Mouse (Mus musculus) heart, embryonic 10.5 days (tissue): ENCODE data around the gene Mecom. TPM values are rescaled to one million over a fixed set of nuclear protein-coding genes. Genes with fewer than 3 reads are reported as not detected.
"Not testable (repeated sequence)": the region's sequence is repeated elsewhere in the genome, so short reads cannot be mapped to it uniquely, and the experiment has no call there.

Source experiments
- DNase-seq: peaks from one replicate; pipeline ENCODE4 v3.0.0-alpha.2; 2017; ENCODE audit warnings: low spot score
- H3K27ac ChIP-seq: fragments of 300-500 bp; sonication (generic); 2 replicates; pipeline ENCODE4 v1.5.1; 2016; ENCODE audit warnings: mild to moderate bottlenecking
- H3K27me3 ChIP-seq: fragments of 300-500 bp; sonication (generic); 2 replicates; pipeline ENCODE4 v1.6.1; 2016; ENCODE audit warnings: mild to moderate bottlenecking; ENCODE audit not compliant: poor library complexity, insufficient read depth, severe bottlenecking
- H3K36me3 ChIP-seq: fragments of 300-500 bp; sonication (generic); 2 replicates; pipeline ENCODE4 v1.6.1; 2016; ENCODE audit warnings: mild to moderate bottlenecking, moderate library complexity
- H3K4me1 ChIP-seq: fragments of 300-500 bp; sonication (generic); 2 replicates; pipeline ENCODE4 v1.6.1; 2016; ENCODE audit warnings: mild to moderate bottlenecking
- H3K4me3 ChIP-seq: fragments of 300-500 bp; sonication (generic); 2 replicates; pipeline ENCODE4 v1.5.1; 2016; ENCODE audit warnings: mild to moderate bottlenecking, moderate library complexity
- H3K9me3 ChIP-seq: fragments of 300-500 bp; sonication (generic); 2 replicates; pipeline ENCODE4 v1.6.1; 2016; ENCODE audit warnings: mild to moderate bottlenecking, moderate library complexity
- WGBS: fragments of 180-500 bp; shearing (Covaris S2); methylation state at CpG from one replicate; pipeline ENCODE4 v1.1.7; 2016; 5-methylcytosine and 5-hydroxymethylcytosine counted together
- polyA plus RNA-seq: library from polyadenylated mRNA; unstranded; fragments of >200 nt; fragmentation: Nextera tagmentation; extraction: Ambion mirVana; gene quantifications from 2 replicates; pipeline ENCODE4 v1.2.1, GENCODE M21; 2016

Mecom gene
- polyA plus RNA-seq, 1 experiment from 2014 or later, result 40.3 TPM

DNA sequence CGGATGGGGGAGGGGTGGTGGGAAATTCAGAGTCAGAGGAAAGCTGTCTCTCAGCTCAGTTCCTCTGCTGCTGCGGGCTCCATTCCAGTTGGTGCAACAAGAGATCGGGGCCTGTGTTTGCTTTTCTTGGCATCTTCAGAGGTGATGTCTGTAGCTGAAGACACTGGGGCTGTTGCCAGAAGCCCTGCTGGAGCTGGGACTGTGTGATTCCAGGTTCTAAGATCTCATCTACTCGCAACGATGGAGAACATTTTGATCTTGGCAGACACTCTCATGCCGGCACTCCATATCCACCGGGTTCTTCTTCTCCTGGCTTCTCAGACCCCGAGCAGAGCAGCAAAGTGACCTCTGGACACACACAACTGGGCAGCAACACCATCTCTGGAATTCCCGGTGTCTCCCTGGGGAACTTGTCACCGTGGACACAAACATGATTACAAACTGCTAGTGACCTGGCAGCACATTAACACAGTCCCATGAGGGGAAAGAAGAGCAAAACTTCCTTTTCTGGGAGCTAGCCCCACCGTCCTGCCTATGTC is 908 bp downstream of the Mecom start:
- H3K27me3 ChIP-seq, result no peaks in the 10 kb centered on the region
- peak overlapping the region; percentile 38 for H3K4me3 ChIP-seq
- H3K36me3 ChIP-seq, result no peaks in the 10 kb centered on the region
- H3K9me3 ChIP-seq, result no peaks in the 10 kb centered on the region
- H3K4me1 ChIP-seq, result peaks cover 19% of the 10 kb centered on the region
- no peak overlapping the region; the same call in 1 of the 2 replicates for H3K27ac ChIP-seq
- 43% methylated on average over 11 of the region's 11 CpGs for WGBS
- no peak for DNase-seq

DNA sequence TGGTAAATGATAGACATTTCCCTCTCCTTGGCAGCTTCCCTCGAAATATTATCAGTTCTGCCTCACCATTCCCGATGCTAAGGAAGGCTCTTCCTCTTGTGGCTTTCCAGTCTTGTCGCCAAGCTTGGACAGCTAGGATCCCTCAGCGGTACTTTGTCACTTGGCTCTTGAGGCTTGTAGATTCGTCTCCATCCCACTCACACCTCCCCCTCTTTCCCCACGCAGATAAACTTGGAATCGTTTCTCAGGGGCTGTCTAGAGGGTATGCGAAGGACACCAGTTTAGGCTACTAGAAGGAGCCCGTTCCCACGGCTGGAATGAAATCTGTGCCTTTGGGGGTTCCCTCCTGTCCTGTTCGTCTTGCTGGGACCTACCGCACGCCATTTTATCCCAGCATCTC is 1.4 kb downstream of the Mecom start:
- H3K9me3 ChIP-seq, result no peaks in the 10 kb centered on the region
- no peaks in the 10 kb centered on the region for H3K36me3 ChIP-seq
- DNase-seq, result no peak
- peaks cover 19% of the 10 kb centered on the region for H3K4me1 ChIP-seq
- no peaks in the 10 kb centered on the region for H3K27me3 ChIP-seq
- no peak overlapping the region for H3K27ac ChIP-seq
- peak overlapping the region; percentile 38 for H3K4me3 ChIP-seq
- 39% methylated on average over 13 of the region's 13 CpGs for WGBS

DNA sequence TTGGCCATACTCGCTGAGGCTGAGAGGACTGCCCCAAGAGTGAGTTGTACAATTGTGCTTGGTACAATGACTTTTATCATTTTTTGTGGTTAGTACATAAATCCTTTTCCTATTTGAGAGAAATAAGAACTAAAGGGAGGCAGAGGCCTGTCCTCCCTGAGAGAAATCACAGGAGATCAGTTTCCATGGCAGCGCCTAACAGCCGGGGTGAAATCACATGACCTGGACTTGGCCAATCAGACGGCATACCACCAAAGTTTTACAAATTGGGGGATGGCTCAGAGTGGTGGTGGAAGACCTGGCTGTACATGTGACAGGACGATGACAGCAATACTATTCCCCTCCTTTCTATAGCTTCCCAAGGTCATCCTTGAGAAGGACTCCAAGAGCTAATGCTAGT is 2.6 kb downstream of the Mecom start:
- Histone ChIP-seq H3K36me3 (no peaks in the 10 kb centered on the region), H3K4me3 (no peak overlapping the region), H3K9me3 (no peaks in the 10 kb centered on the region), H3K27ac (no peak overlapping the region), H3K27me3 (no peaks in the 10 kb centered on the region), H3K4me1 (peaks cover 19% of the 10 kb centered on the region)
- WGBS, result 82% methylated on average over 5 of the region's 5 CpGs
- DNase-seq, result no peak

DNA sequence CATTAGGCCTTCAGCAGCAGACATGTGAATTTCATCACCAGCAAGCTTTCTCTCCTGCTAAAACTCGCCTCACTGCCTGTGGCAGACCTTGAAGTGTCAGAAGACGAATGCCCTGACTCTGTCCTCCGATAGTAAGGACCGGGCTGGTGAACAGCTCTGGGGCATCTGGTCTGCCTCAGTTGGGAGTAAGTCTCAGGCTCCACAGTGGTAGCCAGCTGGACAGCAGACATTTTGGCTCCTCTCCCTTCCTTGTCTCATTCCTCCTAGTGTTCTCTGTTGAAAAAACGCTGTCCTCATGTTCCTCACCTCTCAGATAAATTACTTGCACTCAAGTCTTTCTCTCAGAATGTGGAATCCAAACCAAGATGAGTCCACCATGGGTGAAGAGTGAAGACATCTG is 3.5 kb downstream of the Mecom start:
- 44% methylated on average over 5 of the region's 5 CpGs for WGBS
- H3K36me3 ChIP-seq, result no peaks in the 10 kb centered on the region
- H3K27me3 ChIP-seq, result no peaks in the 10 kb centered on the region
- no peak overlapping the region for H3K27ac ChIP-seq
- DNase-seq, result no peak
- H3K9me3 ChIP-seq, result no peaks in the 10 kb centered on the region
- no peak overlapping the region for H3K4me3 ChIP-seq
- peaks cover 16% of the 10 kb centered on the region for H3K4me1 ChIP-seq

DNA sequence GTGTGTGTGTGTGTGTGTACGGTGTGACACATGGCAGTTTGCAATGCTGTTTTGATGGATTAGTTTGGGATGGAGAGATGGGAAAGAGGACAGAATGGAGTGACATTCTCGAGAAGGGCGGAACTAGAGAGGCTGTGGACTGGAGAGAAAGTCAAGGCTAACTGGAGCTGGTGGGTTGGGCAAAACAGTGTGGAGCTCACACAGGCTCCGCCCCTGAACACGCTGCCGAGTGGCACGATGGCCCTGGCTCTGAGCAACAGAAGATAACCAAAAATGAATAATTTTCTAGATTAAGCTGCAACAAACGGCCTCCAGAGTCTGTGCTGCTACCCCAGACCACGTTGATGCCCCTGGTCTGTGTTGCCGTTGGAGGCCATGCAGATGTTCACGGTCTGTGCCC is 12.0 kb downstream of the Mecom start:
- no peak for DNase-seq
- H3K36me3 ChIP-seq, result no peaks in the 10 kb centered on the region
- no peaks in the 10 kb centered on the region for H3K4me1 ChIP-seq
- H3K27ac ChIP-seq, result no peak overlapping the region
- WGBS, result 80% methylated on average over 11 of the region's 11 CpGs
- no peak overlapping the region for H3K4me3 ChIP-seq
- no peaks in the 10 kb centered on the region for H3K9me3 ChIP-seq
- no peaks in the 10 kb centered on the region for H3K27me3 ChIP-seq

DNA sequence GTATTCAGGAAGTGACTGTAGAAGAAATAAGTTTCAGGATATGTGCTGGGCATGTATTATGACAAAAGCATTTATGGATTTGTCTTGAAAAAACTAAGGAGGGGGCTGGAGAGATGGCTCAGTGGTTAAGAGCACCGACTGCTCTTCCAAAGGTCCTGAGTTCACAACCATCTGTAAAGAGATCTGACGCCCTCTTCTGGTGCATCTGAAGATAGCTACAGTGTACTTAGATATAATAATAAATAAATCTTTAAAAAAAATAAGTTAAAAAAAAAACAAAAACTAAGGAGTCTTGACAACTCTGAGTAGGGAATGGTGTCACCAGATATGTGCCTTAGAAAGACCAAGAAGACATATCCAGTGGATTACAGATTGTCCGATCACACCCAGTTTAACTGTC is 27.1 kb downstream of the Mecom start:
- 44% methylated on average over 3 of the region's 3 CpGs for WGBS

DNA sequence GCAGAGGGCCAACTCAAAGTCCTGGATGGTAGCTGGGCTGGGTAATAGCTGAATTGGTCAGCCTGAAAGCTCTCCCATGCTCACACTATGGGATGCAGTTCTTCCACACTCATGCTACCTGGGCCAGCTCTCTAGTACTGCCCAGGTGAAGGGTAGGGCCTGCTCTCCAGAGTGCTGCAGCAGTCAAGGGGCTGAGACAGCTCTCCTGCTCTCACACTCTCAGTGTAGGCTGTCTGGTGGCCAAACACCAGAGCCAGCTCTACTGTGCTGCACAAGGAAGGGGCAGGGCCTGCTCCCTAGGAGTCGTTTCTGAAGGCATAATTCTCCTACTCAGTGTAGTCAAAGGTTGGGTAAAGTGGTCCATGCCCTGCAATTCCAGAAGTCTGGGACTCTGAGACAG is 28.4 kb downstream of the Mecom start:
- H3K4me3 ChIP-seq, result no peak overlapping the region
- WGBS, result 56% methylated on average over 1 of the region's 1 CpGs

More for the DNA sequence above, 27.1 kb downstream of the Mecom start:
- H3K36me3 ChIP-seq, H3K9me3 ChIP-seq, H3K27ac ChIP-seq, DNase-seq, H3K4me1 ChIP-seq, H3K4me3 ChIP-seq: not testable (repeated sequence)
- H3K27me3 ChIP-seq, result peaks cover 14% of the 10 kb centered on the region

DNA sequence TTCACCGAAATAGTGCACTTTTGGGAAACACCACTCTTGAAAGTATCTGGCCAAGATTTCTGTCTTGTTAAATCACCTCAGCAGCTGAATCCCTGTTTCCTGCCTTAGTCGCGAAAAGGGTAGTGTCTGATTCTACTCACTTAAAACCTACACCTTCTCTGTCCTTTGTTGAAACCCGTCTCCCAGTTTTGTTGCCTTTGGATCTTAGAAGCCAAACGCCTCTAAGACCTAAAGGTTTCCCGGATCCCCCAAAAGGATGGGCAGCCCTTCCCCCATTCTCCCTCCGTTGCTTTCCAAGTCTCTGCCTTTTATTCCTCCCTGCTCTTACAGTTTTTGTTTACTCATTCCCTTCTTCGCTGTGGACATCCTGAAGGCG is 32.0 kb downstream of the Mecom start:
- Histone ChIP-seq H3K4me1 (peaks cover 25% of the 10 kb centered on the region), H3K27ac (no peak overlapping the region), H3K36me3 (no peaks in the 10 kb centered on the region), H3K4me3 (peak overlapping the region; percentile 60), H3K9me3 (no peaks in the 10 kb centered on the region), H3K27me3 (peaks cover 55% of the 10 kb centered on the region)
- 6% methylated on average over 9 of the region's 9 CpGs for WGBS
- no peak for DNase-seq

More for the DNA sequence above, 28.4 kb downstream of the Mecom start:
- H3K4me1 ChIP-seq, result peaks cover 10% of the 10 kb centered on the region
- peaks cover 24% of the 10 kb centered on the region for H3K27me3 ChIP-seq
- no peak overlapping the region for H3K27ac ChIP-seq
- no peaks in the 10 kb centered on the region for H3K9me3 ChIP-seq
- H3K36me3 ChIP-seq, result no peaks in the 10 kb centered on the region
- DNase-seq, result no peak

DNA sequence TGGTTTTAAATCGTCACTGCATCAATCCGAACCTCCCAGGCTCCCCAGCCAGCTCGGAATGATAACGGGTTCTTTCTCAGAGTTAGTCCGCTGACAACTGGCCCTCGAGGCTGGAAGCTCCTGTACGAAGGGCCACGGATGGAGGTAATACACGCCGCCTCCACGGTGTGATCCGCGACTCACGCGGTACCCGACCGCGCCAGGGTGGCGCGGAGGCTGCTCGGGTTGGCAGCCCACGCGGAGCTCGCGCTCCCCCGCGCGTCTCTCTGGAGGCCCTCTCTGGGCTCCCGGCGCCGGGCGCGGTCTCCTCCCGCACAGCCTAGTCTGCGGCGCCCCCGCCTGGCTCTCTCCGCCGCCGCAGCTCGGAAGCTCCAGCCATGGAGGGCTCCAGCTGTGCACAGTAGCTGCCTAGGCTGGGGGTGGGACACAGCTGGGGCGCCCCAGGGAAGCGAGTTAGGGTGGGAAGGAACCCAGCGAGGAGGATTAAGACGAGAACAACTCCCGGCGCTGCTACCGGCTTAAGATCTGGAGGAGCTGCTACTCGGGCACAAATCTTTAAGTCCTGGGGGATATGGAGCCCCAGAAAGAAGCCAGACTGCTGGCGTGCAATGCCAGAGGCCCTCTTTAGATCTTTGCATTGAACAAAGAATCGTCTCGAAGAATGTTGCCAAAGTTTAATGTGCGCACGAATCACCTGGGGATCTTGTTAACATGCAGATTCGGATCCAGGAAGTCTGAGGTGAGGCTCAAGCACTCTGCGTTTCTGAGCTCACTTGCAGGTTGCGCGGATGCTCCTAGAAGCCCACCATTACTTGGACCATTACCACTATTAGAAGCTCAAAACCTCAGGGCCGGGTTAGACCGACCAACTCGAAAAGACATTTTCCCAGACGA is 32.7 kb downstream of the Mecom start:
- peak overlapping the region; percentile 83 for H3K27ac ChIP-seq
- WGBS, result under 1% methylated on average over 62 of the region's 62 CpGs
- peaks cover 25% of the 10 kb centered on the region for H3K4me1 ChIP-seq
- DNase-seq, result peak; percentile 79
- no peaks in the 10 kb centered on the region for H3K9me3 ChIP-seq
- H3K27me3 ChIP-seq, result peaks cover 61% of the 10 kb centered on the region
- H3K4me3 ChIP-seq, result peak overlapping the region; percentile 60
- H3K36me3 ChIP-seq, result no peaks in the 10 kb centered on the region

DNA sequence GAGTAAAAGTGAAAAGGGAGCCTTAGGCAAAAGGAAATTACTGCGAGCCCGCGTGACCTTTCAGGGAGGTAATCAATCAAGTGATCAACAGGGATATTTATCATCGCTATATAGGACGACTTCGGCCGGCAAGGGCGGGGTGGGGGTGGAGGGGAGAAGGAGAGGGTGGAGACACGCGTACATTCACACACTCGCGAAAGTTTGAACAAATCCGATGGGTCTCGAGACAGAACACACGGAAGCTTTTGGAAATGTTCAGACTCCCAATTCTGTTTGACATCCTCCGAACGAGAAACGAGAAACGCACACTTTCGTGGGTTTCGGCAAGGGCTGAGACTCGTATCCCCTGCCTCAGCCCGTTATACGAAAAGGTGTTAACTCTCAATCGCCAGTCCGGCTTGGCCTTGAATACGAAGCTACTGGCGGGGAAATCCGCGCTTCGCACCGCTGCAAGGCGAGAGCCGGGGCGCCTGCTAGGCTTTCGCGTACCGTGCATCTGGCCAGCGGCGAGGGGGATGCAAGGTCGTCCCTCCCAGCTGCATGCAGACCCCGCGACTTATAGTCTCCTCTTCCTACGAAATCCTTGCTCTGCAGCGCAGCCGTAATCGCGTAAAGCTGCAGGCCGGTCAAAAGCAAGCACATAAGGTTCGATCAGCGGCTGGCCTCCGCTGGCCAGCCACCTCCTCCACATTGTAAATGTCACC is 33.6 kb downstream of the Mecom start:
- H3K27ac ChIP-seq, result peak overlapping the region; percentile 83
- WGBS, result under 1% methylated on average over 52 of the region's 52 CpGs
- H3K4me1 ChIP-seq, result peaks cover 25% of the 10 kb centered on the region
- peaks cover 65% of the 10 kb centered on the region for H3K27me3 ChIP-seq
- H3K4me3 ChIP-seq, result peak overlapping the region; percentile 60
- no peaks in the 10 kb centered on the region for H3K9me3 ChIP-seq
- peak; percentile 78 for DNase-seq
- no peaks in the 10 kb centered on the region for H3K36me3 ChIP-seq

DNA sequence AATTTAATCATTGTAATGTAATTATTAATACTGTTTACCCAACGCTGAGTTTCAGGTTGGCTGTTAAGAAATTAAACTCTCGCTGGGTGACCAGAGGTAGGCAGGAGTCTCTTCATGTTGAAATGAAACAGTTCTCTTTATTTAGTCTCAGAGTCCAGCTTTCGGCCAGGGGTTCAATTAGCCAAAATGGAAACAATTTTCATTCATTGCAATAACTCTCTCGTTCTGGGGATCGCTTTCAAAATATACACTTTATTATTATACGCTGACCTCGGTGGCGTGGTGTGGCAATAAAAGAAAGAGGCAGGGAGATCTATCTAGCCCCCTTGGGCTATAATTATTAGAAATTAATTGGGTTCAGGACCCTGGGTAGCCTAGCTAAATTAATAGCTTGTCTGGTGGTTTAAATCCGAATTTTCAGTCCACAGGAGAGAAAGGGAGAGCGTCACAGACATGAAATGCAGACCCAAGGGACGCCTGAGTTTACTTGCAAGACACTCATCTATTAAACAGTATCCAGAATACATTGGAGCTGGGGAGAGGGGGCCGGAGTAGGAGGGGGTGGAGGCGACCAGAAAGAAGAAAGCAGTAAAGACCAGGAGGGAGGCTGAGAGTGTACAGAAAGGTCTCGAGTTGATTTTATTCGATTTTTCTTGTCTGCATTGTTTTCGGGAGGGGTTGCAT is 34.4 kb downstream of the Mecom start:
- no peaks in the 10 kb centered on the region for H3K9me3 ChIP-seq
- H3K27ac ChIP-seq, result peak overlapping the region; percentile 56; the same call in 1 of the 2 replicates
- H3K36me3 ChIP-seq, result no peaks in the 10 kb centered on the region
- H3K27me3 ChIP-seq, result peaks cover 65% of the 10 kb centered on the region
- H3K4me1 ChIP-seq, result peaks cover 25% of the 10 kb centered on the region
- 8% methylated on average over 16 of the region's 16 CpGs for WGBS
- peak overlapping the region; percentile 60 for H3K4me3 ChIP-seq
- no peak for DNase-seq

DNA sequence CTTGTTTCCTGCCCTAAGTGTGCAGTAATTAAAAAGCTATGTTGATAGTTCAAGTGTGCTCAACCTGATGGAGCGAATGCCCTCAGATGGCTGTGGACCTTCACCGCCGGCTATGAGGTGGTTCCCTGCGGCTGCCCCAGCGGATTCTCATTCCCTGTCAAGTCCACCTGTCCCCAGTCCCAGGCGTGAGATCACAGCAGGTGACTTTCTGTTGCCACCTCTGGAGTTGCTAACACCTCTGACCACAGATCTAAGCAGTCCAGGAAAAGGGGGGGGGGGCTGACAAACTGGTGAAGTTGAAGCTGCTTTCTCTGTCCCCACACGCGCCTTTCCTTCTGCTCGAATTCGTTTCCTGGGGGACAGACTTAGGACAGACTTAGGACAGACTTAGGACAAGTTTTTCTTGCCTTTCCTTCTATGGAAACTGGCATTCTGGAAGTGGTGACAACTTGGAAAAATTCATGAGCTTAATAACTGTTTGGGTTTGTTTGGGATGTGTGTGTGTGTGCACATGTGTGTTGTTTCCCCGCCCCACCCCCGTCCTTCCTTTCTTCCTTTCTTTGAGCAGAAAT is 35.3 kb downstream of the Mecom start:
- peak overlapping the region; percentile 9; the same call in 1 of the 2 replicates for H3K4me3 ChIP-seq
- DNase-seq, result no peak
- no peaks in the 10 kb centered on the region for H3K9me3 ChIP-seq
- peaks cover 65% of the 10 kb centered on the region for H3K27me3 ChIP-seq
- peaks cover 25% of the 10 kb centered on the region for H3K4me1 ChIP-seq
- WGBS, result 8% methylated on average over 12 of the region's 12 CpGs
- no peaks in the 10 kb centered on the region for H3K36me3 ChIP-seq
- 0 out of 2 replicates have a peak overlapping the region, but pooled peaks have one; percentile 13 for H3K27ac ChIP-seq
